Mouse (Mus musculus): ENCODE data around the gene Cfd. TPM values are rescaled to one million over a fixed set of nuclear protein-coding genes. Genes with fewer than 3 reads are reported as not detected.
A peak's percentile ranks its signal among the peaks of the same experiment; 100 is the strongest.

The Cfd gene
- total and polyA plus RNA-seq, 2 experiments from 2014 or later = not detected

DNA sequence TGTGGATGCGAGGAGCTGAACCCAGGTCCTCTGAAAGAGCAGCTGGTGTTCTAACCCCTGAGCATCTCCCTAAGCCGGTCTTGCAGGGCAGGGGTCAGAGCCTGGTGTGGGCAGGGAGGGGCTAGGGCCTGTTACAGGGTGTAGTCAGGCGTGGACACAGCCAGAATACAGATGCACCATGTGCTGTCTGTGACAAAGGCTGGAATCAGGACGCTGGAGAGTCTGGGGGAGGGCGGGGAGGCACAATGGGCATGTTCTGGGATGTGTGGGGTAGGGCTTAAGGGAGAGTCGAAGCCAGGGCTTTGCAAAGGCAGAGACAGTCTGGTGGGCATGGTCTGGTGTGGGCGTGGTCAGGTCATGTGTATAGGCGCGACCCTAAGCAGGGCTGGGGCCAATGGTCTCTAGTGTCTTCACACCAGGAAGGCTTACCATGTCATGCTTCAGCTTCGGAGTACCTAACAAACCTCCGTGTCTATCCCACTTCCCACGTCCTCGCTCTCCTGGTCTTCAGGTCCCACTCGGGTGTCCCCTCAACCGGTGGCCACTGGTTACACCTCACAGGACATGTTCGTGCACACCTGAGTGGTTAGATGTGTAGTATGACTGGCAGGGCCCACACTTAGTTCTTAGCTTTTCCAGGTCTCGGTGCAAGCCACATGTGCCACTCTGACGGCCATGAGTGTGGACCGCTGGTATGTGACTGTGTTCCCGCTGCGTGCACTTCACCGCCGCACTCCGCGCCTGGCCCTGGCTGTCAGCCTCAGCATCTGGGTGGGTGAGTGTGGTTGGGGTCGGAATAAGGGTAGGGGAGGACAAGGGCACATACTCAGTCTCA is 29.6 kb downstream of the Cfd start:
- peak overlapping the region; percentile 12; the same call in 1 of the 2 replicates for H3K4me3 ChIP-seq (ENCODE audit: low read depth, low read length)
- no peak for TF ChIP-seq CTCF (IDR thresholded peaks at IDR 0.05; ENCODE audit: low read depth)
- TF ChIP-seq EP300 (IDR thresholded peaks at IDR 0.05; ENCODE audit: low read depth) = no peak
- no peak overlapping the region for H3K27ac ChIP-seq (ENCODE audit: low read depth)
- H3K4me2 ChIP-seq (ENCODE audit: low read depth, low read length) = no peak overlapping the region
- no peak overlapping the region for H3K9ac ChIP-seq (replicated peaks; ENCODE audit: low read depth, low read length)
- ATAC-seq (ENCODE audit: insufficient read depth, low read depth) (no peak), DNase-seq (ENCODE audit: low spot score) (no peak)
- WGBS = 27% methylated on average over 26 of the region's 26 CpGs
- no peaks in the 10 kb centered on the region for H3K36me3 ChIP-seq (replicated peaks; ENCODE audit: control insufficient read depth, insufficient read depth, low read length)
- no peaks in the 10 kb centered on the region for H3K9me3 ChIP-seq (replicated peaks; ENCODE audit: control insufficient read depth, low read length)
- peaks cover 17% of the 10 kb centered on the region for H3K4me1 ChIP-seq (ENCODE audit: control insufficient read depth, insufficient read depth)
- H3K27me3 ChIP-seq (ENCODE audit: control insufficient read depth, insufficient read depth, low read length) = peaks cover 61% of the 10 kb centered on the region

DNA sequence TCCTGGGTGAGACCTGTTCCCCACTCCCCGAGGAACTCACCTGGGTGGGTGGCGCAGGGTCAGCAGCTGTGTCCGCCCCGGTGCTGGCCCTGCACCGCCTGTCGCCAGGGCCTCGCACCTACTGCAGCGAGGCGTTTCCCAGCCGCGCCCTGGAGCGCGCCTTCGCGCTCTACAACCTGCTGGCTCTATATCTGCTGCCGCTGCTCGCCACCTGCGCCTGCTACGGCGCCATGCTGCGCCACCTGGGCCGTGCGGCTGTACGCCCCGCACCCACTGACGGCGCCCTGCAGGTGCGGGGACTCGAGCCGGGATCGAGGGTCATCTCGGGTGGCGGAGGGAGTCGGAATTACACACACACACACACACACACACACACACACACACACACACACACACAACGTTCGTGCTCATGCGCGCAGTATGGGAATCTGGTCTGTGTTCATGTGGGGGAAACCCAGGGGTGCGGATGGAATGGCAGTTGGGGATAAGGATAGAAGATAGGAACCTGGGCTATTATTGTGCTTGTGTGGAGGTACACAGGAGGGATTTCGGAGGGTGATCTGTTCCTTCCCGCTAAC is 30.4 kb downstream of the Cfd start, which contains the start of gene R3hdm4:
TSS of gene R3hdm4 (minus strand) at position 251 of the 578 bp plus-strand sequence.
- H3K4me3 ChIP-seq (ENCODE audit: low read depth, low read length) = peak within 1 kb of the TSS; percentile 12

DNA sequence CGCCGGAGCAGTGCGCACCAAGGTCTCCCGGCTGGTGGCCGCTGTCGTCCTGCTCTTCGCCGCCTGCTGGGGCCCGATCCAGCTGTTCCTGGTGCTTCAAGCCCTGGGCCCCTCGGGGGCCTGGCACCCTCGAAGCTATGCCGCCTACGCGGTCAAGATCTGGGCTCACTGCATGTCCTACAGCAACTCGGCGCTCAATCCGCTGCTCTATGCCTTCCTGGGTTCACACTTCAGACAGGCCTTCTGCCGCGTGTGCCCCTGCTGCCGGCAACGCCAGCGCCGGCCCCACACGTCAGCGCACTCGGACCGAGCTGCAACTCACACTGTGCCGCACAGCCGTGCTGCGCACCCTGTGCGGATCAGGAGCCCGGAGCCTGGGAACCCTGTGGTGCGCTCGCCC is 30.9 kb downstream of the Cfd start:
- Histone ChIP-seq H3K9me3 (replicated peaks; ENCODE audit: control insufficient read depth, low read length) (no peaks in the 10 kb centered on the region), H3K4me1 (ENCODE audit: control insufficient read depth, insufficient read depth) (peaks cover 16% of the 10 kb centered on the region; the same call in 1 of the 2 replicates), H3K9ac (replicated peaks; ENCODE audit: low read depth, low read length) (no peak overlapping the region), H3K4me3 (ENCODE audit: low read depth, low read length) (peak overlapping the region; percentile 12), H3K27ac (ENCODE audit: low read depth) (no peak overlapping the region), H3K36me3 (replicated peaks; ENCODE audit: control insufficient read depth, insufficient read depth, low read length) (no peaks in the 10 kb centered on the region), H3K27me3 (ENCODE audit: control insufficient read depth, insufficient read depth, low read length) (peaks cover 61% of the 10 kb centered on the region), H3K4me2 (ENCODE audit: low read depth, low read length) (peak overlapping the region; percentile 43)
- TF ChIP-seq CTCF (IDR thresholded peaks at IDR 0.05; ENCODE audit: low read depth) = no peak
- 3% methylated on average over 34 of the region's 34 CpGs for WGBS
- ATAC-seq (ENCODE audit: insufficient read depth, low read depth) (no peak), DNase-seq (ENCODE audit: low spot score) (no peak)

More for the DNA sequence above, 30.4 kb downstream of the Cfd start, which contains the start of gene R3hdm4:
- H3K27ac ChIP-seq (ENCODE audit: low read depth) = no peak within 1 kb of the TSS
- DNase-seq (ENCODE audit: low spot score) (no peak), ATAC-seq (ENCODE audit: insufficient read depth, low read depth) (no peak)
- H3K36me3 ChIP-seq (replicated peaks; ENCODE audit: control insufficient read depth, insufficient read depth, low read length) = no peaks in the 10 kb centered on the region
- peak within 1 kb of the TSS; percentile 43 for H3K4me2 ChIP-seq (ENCODE audit: low read depth, low read length)
- WGBS = 7% methylated on average over 34 of the region's 41 CpGs
- H3K27me3 ChIP-seq (ENCODE audit: control insufficient read depth, insufficient read depth, low read length) = peaks cover 61% of the 10 kb centered on the region
- no peak within 1 kb of the TSS for H3K9ac ChIP-seq (replicated peaks; ENCODE audit: low read depth, low read length)
- H3K4me1 ChIP-seq (ENCODE audit: control insufficient read depth, insufficient read depth) = peaks cover 14% of the 10 kb centered on the region
- no peaks in the 10 kb centered on the region for H3K9me3 ChIP-seq (replicated peaks; ENCODE audit: control insufficient read depth, low read length)
- TF ChIP-seq CTCF (IDR thresholded peaks at IDR 0.05; ENCODE audit: low read depth) = no peak
- no peak for TF ChIP-seq EP300 (IDR thresholded peaks at IDR 0.05; ENCODE audit: low read depth)

DNA sequence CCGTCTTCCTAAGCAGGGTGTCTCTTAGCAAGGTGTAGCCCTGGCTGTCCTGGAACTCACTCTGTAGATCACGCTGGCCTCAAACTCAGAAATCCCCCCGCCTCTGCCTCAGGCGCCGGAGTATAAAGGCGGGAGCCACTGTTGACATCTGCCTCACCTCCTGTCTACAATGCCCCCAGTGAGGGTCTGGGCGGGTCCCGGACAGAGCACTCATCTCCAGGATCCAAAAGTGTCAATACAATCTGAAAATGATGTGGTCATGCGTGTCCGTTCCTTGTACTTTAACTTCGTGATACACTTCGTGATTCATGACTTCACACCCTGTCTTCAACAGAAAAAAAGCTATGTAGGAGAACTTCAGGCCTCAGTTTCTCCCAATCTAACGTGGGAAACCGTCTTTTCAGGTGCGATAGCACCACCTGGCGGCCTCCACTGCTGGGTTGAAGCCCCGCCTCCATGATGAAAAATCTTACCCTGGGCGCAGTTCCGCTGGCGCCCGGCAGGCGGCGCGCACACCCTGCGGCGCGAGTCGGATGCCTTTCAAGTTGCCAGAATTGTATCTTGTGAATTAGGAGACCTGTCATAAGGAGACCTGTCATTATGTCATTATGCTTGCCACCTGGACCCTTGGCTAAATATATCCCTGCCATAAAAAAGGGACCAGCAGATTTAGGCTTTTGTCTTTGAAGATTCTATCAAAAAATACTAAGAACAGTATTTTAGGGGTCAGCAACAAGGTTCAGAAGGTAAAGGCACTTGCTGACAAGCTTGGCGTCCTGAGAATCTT is 34.5 kb downstream of the Cfd start:
- WGBS = 9% methylated on average over 29 of the region's 29 CpGs
- TF ChIP-seq CTCF (IDR thresholded peaks at IDR 0.05; ENCODE audit: low read depth) (peak; percentile 99), EP300 (IDR thresholded peaks at IDR 0.05; ENCODE audit: low read depth) (no peak)
- Histone ChIP-seq H3K4me3 (ENCODE audit: low read depth, low read length) (no peak overlapping the region), H3K9me3 (replicated peaks; ENCODE audit: control insufficient read depth, low read length) (no peaks in the 10 kb centered on the region), H3K27ac (ENCODE audit: low read depth) (no peak overlapping the region), H3K36me3 (replicated peaks; ENCODE audit: control insufficient read depth, insufficient read depth, low read length) (no peaks in the 10 kb centered on the region), H3K9ac (replicated peaks; ENCODE audit: low read depth, low read length) (no peak overlapping the region), H3K4me2 (ENCODE audit: low read depth, low read length) (peak overlapping the region; percentile 95), H3K27me3 (ENCODE audit: control insufficient read depth, insufficient read depth, low read length) (peaks cover 32% of the 10 kb centered on the region), H3K4me1 (ENCODE audit: control insufficient read depth, insufficient read depth) (peaks cover 23% of the 10 kb centered on the region; the same call in 1 of the 2 replicates)
- ATAC-seq (ENCODE audit: insufficient read depth, low read depth) (peak; percentile 8; the same call in 1 of the 2 replicates), DNase-seq (ENCODE audit: low spot score) (peak; percentile 84)

DNA sequence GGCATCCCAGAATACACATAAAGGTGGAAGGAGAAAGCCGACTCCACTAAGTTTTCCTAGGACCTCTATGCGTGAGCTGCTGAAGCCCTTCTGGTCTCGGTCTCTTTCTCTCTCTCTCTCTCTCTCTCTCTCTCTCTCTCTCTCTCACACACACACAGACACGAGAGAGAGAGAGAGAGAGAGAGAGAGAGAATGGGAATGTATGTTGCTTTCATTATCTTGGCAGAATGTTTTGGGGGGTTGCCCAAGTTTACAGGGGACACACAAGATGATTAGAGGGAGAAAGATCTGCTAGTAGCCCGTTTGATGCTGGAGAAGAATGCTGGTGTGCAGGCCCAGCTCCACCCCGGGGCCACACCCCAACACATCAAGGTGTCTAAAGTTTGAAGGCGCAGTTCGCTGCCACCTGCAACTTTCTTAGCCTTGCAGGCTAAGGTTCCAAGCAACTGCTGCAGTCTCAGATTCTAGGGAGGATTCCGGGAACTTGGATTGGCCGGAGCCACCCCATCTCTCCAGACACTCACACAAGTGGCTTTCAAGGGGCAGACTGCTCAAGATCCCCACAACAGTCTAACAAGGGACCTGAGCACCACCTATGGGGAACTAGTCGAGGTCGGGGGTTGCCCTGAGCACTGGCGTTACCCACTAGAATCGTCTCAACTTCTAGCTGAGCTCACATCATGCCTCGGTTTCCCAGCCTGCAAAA is 35.3 kb downstream of the Cfd start:
- H3K4me1 ChIP-seq (ENCODE audit: control insufficient read depth, insufficient read depth) = peaks cover 23% of the 10 kb centered on the region; the same call in 1 of the 2 replicates
- TF ChIP-seq CTCF (IDR thresholded peaks at IDR 0.05; ENCODE audit: low read depth) = no peak
- no peak for TF ChIP-seq EP300 (IDR thresholded peaks at IDR 0.05; ENCODE audit: low read depth)
- peak overlapping the region; percentile 86 for H3K9ac ChIP-seq (replicated peaks; ENCODE audit: low read depth, low read length)
- DNase-seq (ENCODE audit: low spot score) (no peak), ATAC-seq (ENCODE audit: insufficient read depth, low read depth) (no peak)
- no peak overlapping the region for H3K27ac ChIP-seq (ENCODE audit: low read depth)
- peak overlapping the region; percentile 88 for H3K4me3 ChIP-seq (ENCODE audit: low read depth, low read length)
- H3K27me3 ChIP-seq (ENCODE audit: control insufficient read depth, insufficient read depth, low read length) = peaks cover 24% of the 10 kb centered on the region
- peak overlapping the region; percentile 95 for H3K4me2 ChIP-seq (ENCODE audit: low read depth, low read length)
- WGBS = 6% methylated on average over 14 of the region's 15 CpGs
- 0 out of 2 replicates have a peak, but pooled peaks cover 3% of the 10 kb centered on the region for H3K36me3 ChIP-seq (replicated peaks; ENCODE audit: control insufficient read depth, insufficient read depth, low read length)
- no peaks in the 10 kb centered on the region for H3K9me3 ChIP-seq (replicated peaks; ENCODE audit: control insufficient read depth, low read length)

Data from heart, postnatal 0 days (tissue).